Mouse (Mus musculus) hindbrain, embryonic 16.5 days (tissue): ENCODE data around the gene Tgfbr3. TPM values are rescaled to one million over a fixed set of nuclear protein-coding genes. Genes with fewer than 3 reads are reported as not detected.

Experiments used
- ATAC-seq: fragments of 200-750 bp; cut with Nextera tagmentation; 2 replicates; pipeline ENCODE4 v1.8.0; 2017; ENCODE audit warnings: moderate TSS enrichment, moderate library complexity
- H3K27ac ChIP-seq: fragments of 300-500 bp; sonication (generic); 2 replicates; pipeline ENCODE4 v1.5.1; 2014; ENCODE audit warnings: low read depth, mild to moderate bottlenecking, control low read depth, low read length, moderate library complexity
- H3K27me3 ChIP-seq: fragments of 300-500 bp; sonication (generic); replicated peaks from 2 replicates; pipeline ENCODE4 v1.6.1; 2014; ENCODE audit warnings: low read length; ENCODE audit not compliant: control insufficient read depth, insufficient read depth
- H3K36me3 ChIP-seq: fragments of 300-500 bp; sonication (generic); 2 replicates; pipeline ENCODE4 v1.6.1; 2014; ENCODE audit warnings: mild to moderate bottlenecking, low read length, moderate library complexity, mixed read lengths; ENCODE audit not compliant: control insufficient read depth, insufficient read depth
- H3K4me1 ChIP-seq: fragments of 300-500 bp; sonication (generic); 2 replicates; pipeline ENCODE4 v1.6.1; 2014; ENCODE audit warnings: low read depth, low read length; ENCODE audit not compliant: control insufficient read depth, insufficient read depth
- H3K4me2 ChIP-seq: fragments of 300-500 bp; sonication (generic); 2 replicates; pipeline ENCODE4 v1.6.1; 2014; ENCODE audit warnings: mild to moderate bottlenecking, low read length, control low read depth, moderate library complexity
- H3K4me3 ChIP-seq: fragments of 300-500 bp; sonication (generic); 2 replicates; pipeline ENCODE4 v1.5.1; 2014; ENCODE audit warnings: mild to moderate bottlenecking, low read length, control low read depth, moderate library complexity
- H3K9ac ChIP-seq: fragments of 300-500 bp; sonication (generic); 2 replicates; pipeline ENCODE4 v1.6.1; 2014; ENCODE audit warnings: low read depth, mild to moderate bottlenecking, control low read depth, low read length, moderate library complexity
- H3K9me3 ChIP-seq: fragments of 300-500 bp; sonication (generic); 2 replicates; pipeline ENCODE4 v1.6.1; 2014; ENCODE audit warnings: mild to moderate bottlenecking, low read length, moderate library complexity; ENCODE audit not compliant: control insufficient read depth
- WGBS: fragments of 180-500 bp; shearing (Covaris S2); extraction: QIAGEN DNeasy Blood & Tissue Kit; methylation state at CpG from one replicate; pipeline ENCODE4 v1.1.7; 2014; 5-methylcytosine and 5-hydroxymethylcytosine counted together
- polyA plus RNA-seq: library from polyadenylated mRNA; unstranded; fragments of >200 nt; fragmentation: Nextera tagmentation; extraction: Ambion mirVana; gene quantifications from 2 replicates; pipeline ENCODE4 v1.2.1, GENCODE M21; 2015

Tgfbr3 gene
- polyA plus RNA-seq, 1 experiment from 2014 or later, result 5.9 TPM

GRCm38 (mm10) chr5:107112656-107113275 lies 176.7 kb downstream of the Tgfbr3 start:
- H3K9ac ChIP-seq, result no peak overlapping the region
- H3K4me3 ChIP-seq, result no peak overlapping the region
- peaks cover 11% of the 10 kb centered on the region for H3K4me1 ChIP-seq
- H3K27me3 ChIP-seq, result no peaks in the 10 kb centered on the region
- H3K9me3 ChIP-seq, result no peaks in the 10 kb centered on the region
- WGBS, result 83% methylated on average over 7 of the region's 7 CpGs
- H3K27ac ChIP-seq, result no peak overlapping the region
- H3K4me2 ChIP-seq, result no peak overlapping the region
- no peaks in the 10 kb centered on the region for H3K36me3 ChIP-seq
- ATAC-seq, result no peak

- H3K4me2 ChIP-seq, result no peak overlapping the region
- peaks cover 11% of the 10 kb centered on the region for H3K4me1 ChIP-seq
- no peak overlapping the region for H3K27ac ChIP-seq
- 60% methylated on average over 3 of the region's 3 CpGs for WGBS
- no peak for ATAC-seq
- no peaks in the 10 kb centered on the region for H3K36me3 ChIP-seq
- no peaks in the 10 kb centered on the region for H3K27me3 ChIP-seq
- H3K4me3 ChIP-seq, result no peak overlapping the region
- H3K9me3 ChIP-seq, result no peaks in the 10 kb centered on the region
- no peak overlapping the region for H3K9ac ChIP-seq
Observed at GRCm38 (mm10) chr5:107111802-107112201, 177.6 kb downstream of the Tgfbr3 start.

- WGBS, result 25% methylated on average over 7 of the region's 7 CpGs
- H3K36me3 ChIP-seq, result no peaks in the 10 kb centered on the region
- H3K9ac ChIP-seq, result no peak overlapping the region
- H3K9me3 ChIP-seq, result no peaks in the 10 kb centered on the region
- peaks cover 11% of the 10 kb centered on the region for H3K4me1 ChIP-seq
- H3K27me3 ChIP-seq, result no peaks in the 10 kb centered on the region
- H3K4me3 ChIP-seq, result no peak overlapping the region
- no peak overlapping the region for H3K4me2 ChIP-seq
- no peak overlapping the region for H3K27ac ChIP-seq
- peak; percentile 41 for ATAC-seq
Observed at GRCm38 (mm10) chr5:107110880-107111520, 178.4 kb downstream of the Tgfbr3 start.

GRCm38 (mm10) chr5:107110089-107110879 lies 179.1 kb downstream of the Tgfbr3 start:
- WGBS, result 45% methylated on average over 12 of the region's 13 CpGs
- Histone ChIP-seq H3K36me3 (no peaks in the 10 kb centered on the region), H3K9me3 (no peaks in the 10 kb centered on the region), H3K4me2 (no peak overlapping the region), H3K27ac (no peak overlapping the region), H3K9ac (no peak overlapping the region), H3K27me3 (no peaks in the 10 kb centered on the region), H3K4me1 (peaks cover 11% of the 10 kb centered on the region), H3K4me3 (no peak overlapping the region)
- ATAC-seq, result peak; percentile 12; the same call in 1 of the 2 replicates

GRCm38 (mm10) chr5:107109416-107109815 lies 180.0 kb downstream of the Tgfbr3 start:
- H3K9ac ChIP-seq, result no peak overlapping the region
- 56% methylated on average over 15 of the region's 15 CpGs for WGBS
- peaks cover 11% of the 10 kb centered on the region for H3K4me1 ChIP-seq
- no peak overlapping the region for H3K4me3 ChIP-seq
- ATAC-seq, result no peak
- no peak overlapping the region for H3K27ac ChIP-seq
- no peaks in the 10 kb centered on the region for H3K9me3 ChIP-seq
- no peak overlapping the region for H3K4me2 ChIP-seq
- no peaks in the 10 kb centered on the region for H3K27me3 ChIP-seq
- no peaks in the 10 kb centered on the region for H3K36me3 ChIP-seq

- Histone ChIP-seq H3K27me3 (no peaks in the 10 kb centered on the region), H3K4me1 (peaks cover 11% of the 10 kb centered on the region), H3K9ac (no peak overlapping the region), H3K9me3 (no peaks in the 10 kb centered on the region), H3K4me2 (no peak overlapping the region), H3K27ac (no peak overlapping the region), H3K4me3 (no peak overlapping the region), H3K36me3 (no peaks in the 10 kb centered on the region)
- WGBS, result 71% methylated on average over 12 of the region's 12 CpGs
- 0 out of 2 replicates have a peak, but pooled peaks have one; percentile 50 for ATAC-seq
Observed at GRCm38 (mm10) chr5:107106793-107107192, 182.6 kb downstream of the Tgfbr3 start.

GRCm38 (mm10) chr5:107106139-107106538 lies 183.3 kb downstream of the Tgfbr3 start:
- H3K36me3 ChIP-seq, result no peaks in the 10 kb centered on the region
- no peaks in the 10 kb centered on the region for H3K9me3 ChIP-seq
- H3K4me3 ChIP-seq, result no peak overlapping the region
- no peak overlapping the region for H3K9ac ChIP-seq
- H3K27ac ChIP-seq, result no peak overlapping the region
- H3K4me1 ChIP-seq, result peaks cover 10% of the 10 kb centered on the region
- ATAC-seq, result no peak
- no peak overlapping the region for H3K4me2 ChIP-seq
- H3K27me3 ChIP-seq, result no peaks in the 10 kb centered on the region
- WGBS, result 75% methylated on average over 2 of the region's 2 CpGs

GRCm38 (mm10) chr5:107103591-107103990 lies 185.8 kb downstream of the Tgfbr3 start:
- Histone ChIP-seq H3K9me3 (no peaks in the 10 kb centered on the region), H3K36me3 (no peaks in the 10 kb centered on the region), H3K4me2 (no peak overlapping the region), H3K4me1 (no peaks in the 10 kb centered on the region), H3K27ac (no peak overlapping the region), H3K9ac (no peak overlapping the region), H3K4me3 (no peak overlapping the region), H3K27me3 (no peaks in the 10 kb centered on the region)
- no peak for ATAC-seq
- 89% methylated on average over 2 of the region's 2 CpGs for WGBS

- 45% methylated on average over 4 of the region's 4 CpGs for WGBS
- ATAC-seq, result no peak
Observed at GRCm38 (mm10) chr5:107102916-107103315, 186.5 kb downstream of the Tgfbr3 start.

More at GRCm38 (mm10) chr5:107102916-107103315, 186.5 kb downstream of the Tgfbr3 start:
- H3K4me3 ChIP-seq, result no peak overlapping the region
- H3K36me3 ChIP-seq, result no peaks in the 10 kb centered on the region
- H3K9ac ChIP-seq, result no peak overlapping the region
- no peak overlapping the region for H3K27ac ChIP-seq
- no peaks in the 10 kb centered on the region for H3K9me3 ChIP-seq
- H3K4me2 ChIP-seq, result no peak overlapping the region
- H3K4me1 ChIP-seq, result no peaks in the 10 kb centered on the region
- no peaks in the 10 kb centered on the region for H3K27me3 ChIP-seq
